Mouse (Mus musculus) neutrophil, adult 5-6 weeks (primary cell): ENCODE measurements at regions not wholly inside any gene's neighbourhood (a gene's known extent, or its start where the extent isn't known, plus 50 kb on each side); places are given as distances from the start of the nearest gene placed in this dataset.

Experiments used
- ATAC-seq: fragments of 151-379, 151-347 bp; 2 replicates; pipeline ENCODE4 v1.8.0; 2017; ENCODE audit warnings: mild to moderate bottlenecking, moderate TSS enrichment; ENCODE audit not compliant: insufficient number of reproducible peaks, poor library complexity, low FRiP score, severe bottlenecking; ENCODE audit errors: extremely low read depth

DNA sequence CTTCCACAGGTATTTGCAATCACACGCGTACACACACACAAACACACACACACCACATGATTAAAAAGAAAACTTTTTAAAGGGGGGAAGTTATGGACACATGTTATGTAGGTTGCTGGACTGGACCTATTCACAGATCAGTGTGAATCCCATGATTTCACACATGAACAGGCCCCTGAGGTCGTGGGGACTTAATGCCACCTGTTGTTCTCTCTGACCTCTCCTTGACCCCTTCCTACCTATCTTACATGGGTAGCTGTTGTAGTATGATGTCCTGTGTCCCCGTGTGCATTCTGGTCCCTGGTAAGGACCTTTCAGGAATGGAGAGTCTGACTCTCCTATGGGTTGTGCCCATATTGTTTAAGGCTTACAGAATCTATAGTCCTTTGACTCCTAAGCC is 155.6 kb downstream of the Zfp36l1 start:
- no peak for ATAC-seq

DNA sequence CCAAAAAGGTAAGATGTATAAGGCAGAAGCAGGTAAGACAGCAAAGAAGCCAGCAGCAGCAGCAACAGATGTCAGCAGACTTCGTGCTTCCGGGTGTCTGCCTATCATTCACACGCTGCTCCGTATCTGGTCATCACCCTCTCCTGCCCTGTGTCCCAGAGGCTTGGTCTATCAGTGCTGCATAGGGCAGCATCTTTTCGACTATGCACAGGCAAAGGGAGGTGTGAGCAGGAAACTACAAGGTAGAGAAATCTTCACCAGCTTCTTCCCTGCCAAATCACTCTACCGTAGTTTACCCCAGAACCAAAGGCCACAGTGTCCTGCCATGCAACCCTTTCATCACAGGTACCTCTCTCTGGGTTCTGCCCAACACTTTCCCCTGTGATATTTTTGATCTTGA is 156.5 kb downstream of the Zfp36l1 start:
- ATAC-seq: no peak

DNA sequence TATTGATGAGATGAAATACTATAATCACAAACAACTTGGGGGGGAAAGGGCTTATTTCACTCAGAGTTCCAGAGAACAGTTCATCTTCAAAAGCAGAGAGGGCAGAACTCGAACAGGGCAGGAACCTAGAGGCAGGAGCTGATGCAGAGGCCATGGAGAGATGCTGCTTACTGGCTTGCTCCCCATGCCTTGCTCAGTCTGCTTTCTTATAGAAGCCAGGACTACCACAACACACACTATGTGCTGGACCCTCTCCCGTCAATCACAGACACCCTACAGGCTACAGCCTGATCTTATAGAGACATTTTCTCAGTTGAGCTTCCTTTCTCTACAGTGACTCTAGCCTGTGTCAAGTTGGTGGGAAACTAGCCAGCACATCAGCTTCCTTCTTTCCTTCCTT is 157.3 kb downstream of the Zfp36l1 start:
- ATAC-seq: no peak

DNA sequence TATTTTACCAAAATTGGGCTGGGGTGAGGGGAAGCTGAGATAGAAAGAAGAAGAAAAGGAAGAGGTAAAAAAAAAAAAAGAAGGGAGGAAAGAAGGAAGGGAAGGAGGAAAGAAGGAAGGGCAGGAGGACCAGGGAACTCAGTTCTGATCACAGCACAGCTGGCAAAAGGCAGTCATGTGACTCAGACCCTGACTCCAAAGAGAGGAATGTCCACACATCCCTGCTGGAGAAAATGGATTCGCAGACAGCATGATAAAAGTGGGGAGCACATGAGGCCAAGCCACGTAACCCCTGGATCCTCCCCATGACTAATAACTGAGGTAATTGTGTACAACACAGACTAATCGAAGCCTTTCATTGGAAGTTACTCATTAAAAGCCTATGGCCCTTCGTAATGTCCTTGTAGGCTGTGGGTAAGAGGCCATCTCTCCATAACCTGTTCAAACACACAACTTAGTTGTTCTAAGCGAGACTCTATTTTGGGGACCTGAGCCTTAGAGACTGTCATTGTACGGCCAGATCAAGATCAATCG is 162.2 kb downstream of the Zfp36l1 start:
- no peak for ATAC-seq

DNA sequence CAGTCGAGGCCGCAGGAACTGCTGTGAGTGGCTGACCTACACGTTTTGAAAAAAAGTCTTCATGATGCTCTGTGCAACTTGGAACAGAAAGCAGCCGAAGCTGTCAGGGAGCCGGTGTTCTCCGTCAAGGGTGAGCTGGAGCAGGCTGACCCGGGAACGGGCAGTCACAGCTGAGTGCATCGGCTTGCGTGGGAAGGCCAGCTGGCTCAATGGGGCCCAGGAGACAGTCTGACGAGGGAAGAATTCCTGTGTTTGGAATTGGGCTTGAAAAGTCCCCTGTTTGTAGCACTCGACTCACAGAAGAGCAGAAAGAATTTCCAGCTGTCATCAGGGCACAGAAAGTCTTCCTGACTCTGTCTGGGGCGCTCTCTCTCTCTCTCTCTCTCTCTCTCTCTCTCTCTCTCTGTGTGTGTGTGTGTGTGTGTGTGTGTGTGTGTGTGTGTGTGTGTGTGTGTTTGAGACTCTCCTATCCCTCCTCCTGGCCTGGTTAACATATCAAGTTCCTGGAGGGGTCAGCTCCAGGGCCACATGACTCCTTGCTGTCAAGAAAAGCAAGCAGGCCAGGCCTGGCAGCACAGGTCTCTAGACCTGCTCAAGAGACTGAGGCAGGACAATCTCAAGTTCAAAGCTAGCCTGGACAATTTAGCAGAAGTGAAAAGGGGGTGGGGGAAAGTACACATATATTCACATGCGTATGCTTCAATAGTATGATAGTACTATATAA is 163.6 kb downstream of the Zfp36l1 start:
- no peak for ATAC-seq

DNA sequence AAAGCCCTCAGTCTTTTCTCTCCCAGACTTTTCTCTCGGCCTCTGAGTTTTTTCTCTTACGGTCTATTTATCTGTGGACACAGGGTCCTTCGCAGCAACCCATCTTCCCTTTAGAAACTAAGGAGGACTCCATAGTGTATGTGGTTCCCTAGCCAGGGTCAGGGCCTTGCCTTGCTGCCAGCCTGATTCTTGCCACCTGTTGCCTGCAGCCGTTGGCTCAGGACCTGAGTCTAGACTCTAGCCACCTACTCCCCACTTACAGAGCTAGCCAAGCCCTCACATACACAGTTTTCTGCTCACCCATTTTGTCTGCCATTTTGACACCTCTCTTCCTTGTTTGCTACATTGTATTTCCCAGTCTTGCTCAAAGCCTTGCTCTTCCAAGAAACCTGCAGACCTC is 165.2 kb downstream of the Zfp36l1 start:
- ATAC-seq: no peak

DNA sequence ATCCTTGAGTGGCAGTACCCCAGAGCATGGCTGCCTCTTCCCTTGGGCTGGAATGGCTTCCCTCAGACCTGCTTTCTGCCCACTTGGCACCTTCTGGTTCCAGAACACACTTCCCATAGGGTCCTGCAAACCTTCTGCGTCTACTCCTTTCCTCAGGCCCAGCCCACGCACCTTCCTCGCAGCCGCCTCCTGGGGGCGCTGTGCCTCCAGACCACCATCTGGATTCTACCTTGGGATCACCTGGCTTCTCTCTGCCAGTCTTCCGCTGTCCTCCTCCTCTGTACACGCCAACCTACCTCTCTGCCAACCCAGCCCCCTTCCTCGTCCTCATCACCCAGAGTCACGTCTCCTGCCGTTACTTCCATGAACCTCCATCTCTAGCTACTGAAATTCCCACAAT is 166.0 kb downstream of the Zfp36l1 start:
- ATAC-seq: 0 out of 2 replicates have a peak, but pooled peaks have one; percentile 14

DNA sequence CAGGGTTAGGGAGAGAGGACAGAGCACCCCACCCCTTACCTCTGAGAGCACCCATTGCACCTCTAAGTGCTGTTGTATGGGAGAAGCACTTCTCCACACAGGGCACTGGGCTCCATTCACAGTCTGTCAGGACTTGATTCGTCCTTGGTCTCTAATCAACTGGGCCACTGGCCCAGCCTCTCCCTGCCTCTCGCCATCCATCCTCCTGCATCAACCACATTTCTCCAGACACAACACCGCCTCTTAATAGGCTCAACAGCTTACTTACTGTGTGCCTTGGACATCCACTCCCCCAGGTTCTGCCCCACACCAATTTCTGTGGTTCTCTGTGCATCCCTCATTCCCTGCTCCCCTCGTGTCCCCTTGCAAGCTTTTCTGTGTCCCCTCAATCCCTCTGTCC is 166.9 kb downstream of the Zfp36l1 start:
- ATAC-seq: no peak

DNA sequence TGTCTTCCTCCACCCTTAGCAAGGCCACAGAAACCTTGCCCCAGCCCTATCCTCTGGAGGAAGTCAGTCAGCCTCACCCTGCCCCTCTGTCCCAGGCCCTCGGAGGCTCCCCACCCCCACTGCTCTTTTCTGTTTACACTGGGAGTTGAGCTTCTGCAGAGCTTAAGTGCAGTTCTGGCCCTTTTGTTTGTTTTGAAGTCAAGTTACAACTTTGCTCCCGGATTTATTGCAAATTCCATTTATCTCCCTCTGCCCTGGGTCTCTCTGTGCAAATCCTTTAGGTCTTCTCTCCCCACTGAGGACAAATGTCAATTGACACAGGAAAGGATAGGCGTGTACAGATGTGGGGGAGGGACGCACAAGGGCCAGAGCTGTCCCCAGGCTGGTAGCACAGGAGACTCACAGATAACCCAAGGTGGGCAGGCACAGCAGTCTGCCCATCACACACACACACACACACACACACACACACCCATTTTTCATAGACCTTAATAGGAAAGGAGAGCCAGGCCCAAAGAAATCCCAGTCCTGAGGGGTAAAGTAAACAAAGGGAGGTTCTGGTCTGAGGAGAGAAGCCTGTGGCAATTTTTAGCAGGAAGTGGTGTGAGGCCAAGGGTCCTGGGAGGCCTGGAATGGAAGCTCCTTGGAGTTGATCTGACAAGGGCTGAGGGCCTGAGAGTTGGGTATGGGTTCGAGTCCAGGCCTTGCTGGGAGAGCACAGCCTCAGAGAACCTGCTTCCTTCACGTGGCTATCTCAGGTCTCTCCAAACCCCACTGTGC is 167.9 kb downstream of the Zfp36l1 start:
- no peak for ATAC-seq

DNA sequence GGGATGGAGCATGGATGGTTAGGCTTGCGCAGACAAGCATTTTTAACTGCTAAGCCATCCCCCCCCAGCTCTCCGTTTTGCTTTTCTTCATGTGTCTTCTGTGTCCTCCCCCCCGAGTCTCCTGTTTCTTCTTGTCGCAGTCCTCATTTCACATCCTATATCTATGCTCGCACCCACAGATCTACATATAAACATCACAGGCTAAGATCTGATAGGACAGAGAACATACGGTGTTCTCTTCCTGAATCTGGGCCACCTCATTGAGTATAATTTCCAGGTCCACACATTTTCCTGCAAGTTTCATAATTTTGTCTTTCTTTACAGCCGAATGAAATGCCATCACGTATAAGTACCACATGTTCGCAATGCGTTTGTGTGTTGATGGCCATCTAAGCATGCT is 168.7 kb downstream of the Zfp36l1 start:
- no peak for ATAC-seq

DNA sequence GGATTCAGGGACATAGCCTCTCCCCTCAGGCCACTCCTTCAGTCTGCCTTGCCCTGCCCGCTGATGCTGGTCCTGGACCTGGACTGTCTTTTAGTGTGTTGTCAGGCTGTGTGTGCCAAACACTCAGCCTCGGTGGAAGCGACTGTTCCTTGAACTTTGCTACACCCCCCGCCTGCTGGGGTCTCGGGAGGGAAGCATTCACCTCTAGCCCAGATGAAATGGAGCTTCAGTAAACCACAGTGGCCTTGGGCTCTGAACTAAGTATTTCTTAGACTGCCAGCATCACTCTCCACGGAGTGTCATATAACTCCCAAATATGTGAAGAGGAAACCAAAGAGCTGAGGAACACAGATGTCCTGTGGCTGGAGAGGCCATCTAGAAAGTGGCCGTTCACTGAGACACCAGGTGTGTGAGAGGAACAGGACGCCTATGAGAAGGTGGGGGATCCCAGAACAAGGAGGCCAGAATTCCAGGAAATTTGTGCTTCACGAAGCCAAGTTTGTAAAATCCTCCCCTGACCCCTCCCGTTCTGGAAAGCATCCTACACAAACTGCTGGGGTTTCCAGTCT is 170.2 kb downstream of the Zfp36l1 start:
- ATAC-seq: no peak

DNA sequence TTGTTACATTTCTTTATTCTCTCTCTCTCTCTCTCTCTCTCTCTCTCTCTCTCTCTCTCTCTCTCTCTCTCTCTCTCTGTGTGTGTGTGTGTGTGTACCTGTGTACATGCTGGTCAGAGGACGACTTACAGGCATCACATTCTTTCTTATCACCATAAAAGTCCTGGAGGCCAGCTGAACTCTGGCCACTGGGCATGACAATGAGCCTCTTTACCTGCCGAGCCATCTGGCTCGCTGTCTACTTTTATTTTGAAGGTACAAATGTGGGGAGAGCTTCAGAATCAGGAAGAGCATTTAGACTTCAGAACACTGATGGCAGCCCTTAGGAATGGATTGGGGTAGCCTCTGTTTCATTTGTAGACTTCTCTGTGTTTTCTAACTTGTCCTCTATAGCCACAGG is 171.0 kb downstream of the Zfp36l1 start:
- ATAC-seq: no peak

DNA sequence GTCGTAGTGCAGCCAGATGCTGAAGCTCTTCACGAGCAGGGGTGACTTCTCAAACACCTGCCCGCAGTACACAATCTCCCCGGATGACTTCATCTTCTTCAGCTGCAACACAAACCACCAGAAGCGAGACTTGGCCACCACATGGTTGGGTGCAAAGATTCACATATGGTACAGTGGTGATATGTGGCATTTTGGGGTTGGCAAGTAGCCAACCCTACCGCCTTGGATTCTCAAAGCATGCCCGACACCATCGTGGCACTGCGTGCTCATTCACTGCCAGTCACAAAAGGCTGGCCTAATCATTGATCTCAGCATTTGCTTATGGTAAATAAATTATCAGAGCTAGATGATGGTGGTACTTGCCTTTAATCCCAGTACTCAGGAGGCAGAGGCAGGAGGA is 173.4 kb downstream of the Zfp36l1 start:
- no peak for ATAC-seq

DNA sequence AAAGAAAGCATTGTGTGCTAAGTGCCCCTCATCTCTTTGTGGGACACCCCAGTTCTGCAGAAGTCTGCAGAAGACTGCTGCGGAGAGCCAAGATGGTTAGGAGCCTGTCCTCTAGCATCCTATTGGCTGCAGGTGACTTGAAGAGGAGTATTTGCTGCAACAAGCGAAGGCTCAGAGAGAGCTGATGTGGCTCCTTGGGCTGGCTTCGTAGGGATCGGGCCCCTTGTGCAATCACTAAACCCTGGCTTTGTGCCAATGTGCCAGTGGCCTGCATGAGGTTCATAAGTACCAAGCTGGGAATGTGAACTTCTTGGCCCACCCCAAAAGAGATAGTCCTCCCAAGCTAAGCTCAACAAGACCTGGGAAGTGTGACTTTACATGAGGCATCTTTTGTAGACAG is 174.9 kb downstream of the Zfp36l1 start:
- no peak for ATAC-seq

DNA sequence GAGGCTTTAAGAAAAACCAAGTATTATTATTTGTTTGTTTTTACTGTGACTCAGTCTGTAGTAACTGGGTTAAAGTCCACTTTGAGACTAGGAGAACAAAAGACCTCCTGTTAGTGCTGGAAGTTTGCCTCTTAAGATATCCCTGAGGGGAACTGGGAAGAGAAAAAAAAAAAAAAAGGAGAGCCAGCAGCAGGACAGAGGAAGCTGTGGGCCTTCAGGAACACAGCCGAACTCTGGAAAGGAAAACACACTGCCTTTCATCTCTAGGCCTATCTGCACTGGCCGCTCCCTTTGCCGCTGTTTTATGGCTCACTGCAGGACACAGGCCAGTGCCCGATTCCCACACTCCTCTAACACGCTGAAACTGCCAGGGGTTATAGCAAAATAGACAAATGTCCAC is 176.1 kb downstream of the Zfp36l1 start:
- ATAC-seq: no peak

DNA sequence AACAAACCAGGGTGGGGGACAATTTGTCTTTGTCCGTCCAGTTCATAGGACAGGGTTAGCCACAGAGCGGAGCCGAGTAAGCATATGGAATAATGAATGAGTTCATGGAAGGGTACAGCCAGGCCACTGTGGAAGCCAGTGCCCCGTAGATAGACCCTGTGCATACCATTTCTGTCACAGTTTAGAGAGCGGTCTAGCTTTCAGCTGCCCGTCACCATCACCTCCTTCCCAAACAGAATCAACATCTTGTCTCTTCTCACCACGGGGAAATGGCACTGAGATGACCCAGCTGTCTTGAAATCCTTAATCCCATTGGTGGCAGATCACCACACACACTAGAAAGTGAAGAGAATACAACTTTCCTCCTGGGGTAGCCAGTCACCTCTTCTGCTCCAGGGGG is 178.7 kb downstream of the Zfp36l1 start:
- no peak for ATAC-seq

DNA sequence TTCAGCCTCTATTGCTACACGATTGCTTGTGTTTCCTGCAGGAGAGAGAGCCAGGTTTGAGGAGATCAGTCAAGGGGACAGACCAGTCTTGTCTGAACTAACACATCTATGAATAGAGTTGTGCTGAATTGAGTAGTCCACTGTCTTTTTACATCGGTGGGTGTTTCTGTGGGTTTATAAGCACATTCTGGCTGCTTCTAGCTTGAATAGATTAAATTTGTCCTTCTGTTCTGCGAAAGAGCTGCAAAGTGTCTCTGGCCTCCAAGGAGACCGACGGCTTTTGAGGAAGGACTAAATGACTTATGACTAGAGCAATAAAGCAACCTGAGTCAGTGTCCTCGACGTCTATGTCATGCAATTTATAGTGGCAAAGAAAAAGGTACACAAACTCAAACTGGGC is 179.9 kb downstream of the Zfp36l1 start:
- ATAC-seq: no peak

DNA sequence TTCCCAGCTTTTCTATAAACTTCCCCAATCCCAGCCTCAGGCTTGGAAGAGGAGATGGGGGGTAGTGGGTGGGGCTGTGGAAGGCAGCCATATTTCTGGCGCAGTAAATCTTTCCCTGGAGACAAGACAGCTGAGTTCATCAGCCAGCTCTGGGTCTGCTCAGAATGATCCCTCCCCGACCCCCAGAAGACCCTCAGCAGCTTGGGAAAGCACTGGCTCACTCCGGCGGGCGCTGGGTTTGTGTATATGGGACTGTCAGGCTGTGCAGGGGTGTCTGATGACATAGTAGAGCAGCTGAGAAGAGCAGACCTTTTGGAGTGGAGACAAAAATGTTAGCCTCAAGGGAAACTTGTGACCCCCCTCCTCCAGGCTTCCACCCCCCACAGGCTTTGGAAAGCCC is 181.4 kb downstream of the Zfp36l1 start:
- ATAC-seq: no peak

DNA sequence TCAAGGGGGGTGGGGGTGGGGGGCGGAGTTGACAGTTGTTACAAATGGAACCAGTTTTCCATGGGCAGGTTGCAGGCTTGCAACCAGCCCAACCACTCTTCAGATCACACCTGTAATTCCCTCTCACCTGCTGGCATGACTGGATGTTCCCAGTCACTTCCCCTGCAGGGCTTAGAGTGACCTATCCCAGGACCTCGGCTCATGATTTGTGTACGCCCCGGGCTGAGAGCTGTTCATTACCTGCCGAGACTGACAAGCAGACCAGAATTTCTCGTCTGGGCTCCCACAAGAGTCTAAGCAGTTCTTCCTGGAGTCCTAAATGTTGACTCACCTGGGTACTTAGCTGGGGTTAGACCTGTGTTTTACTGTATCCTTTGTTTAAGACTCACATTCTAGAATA is 183.0 kb downstream of the Zfp36l1 start:
- ATAC-seq: no peak

DNA sequence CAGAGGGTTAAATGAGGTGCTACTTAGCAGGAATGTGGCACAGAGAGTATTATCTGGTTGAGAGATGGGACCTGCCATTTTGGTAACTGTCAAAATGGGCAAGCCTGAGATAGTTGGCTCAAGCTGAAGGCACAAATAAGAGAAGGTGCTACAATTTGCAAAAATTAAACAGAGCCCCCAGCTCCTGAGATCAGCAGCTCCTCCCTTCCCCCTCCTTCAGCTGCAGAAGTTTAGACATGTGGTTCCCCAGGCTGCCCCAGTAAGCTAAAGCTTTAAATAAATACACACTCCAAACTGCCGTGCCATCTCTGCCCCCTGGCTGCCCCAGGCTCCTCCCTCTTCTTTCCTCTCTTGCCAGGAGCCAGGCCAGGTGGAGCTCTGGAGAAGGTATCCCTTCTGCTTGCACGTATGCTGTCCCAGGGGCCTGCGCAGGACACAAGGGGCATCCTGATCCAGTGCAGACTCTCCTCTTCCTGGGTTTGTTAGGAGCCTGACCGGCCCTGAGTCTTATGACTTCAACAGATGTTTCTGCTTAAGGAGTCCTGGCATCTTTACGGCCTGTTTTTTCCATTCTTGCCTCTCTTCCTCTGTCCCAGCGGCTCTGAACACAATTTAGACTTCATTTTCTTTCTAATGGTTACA is 184.0 kb downstream of the Zfp36l1 start:
- ATAC-seq: peak; percentile 11; the same call in 1 of the 2 replicates
